Mouse (Mus musculus): ENCODE data around the gene Safb. TPM values are rescaled to one million over a fixed set of nuclear protein-coding genes. Genes with fewer than 3 reads are reported as not detected.

The Safb gene
- total RNA-seq, 4 experiments from 2014 or later, result 131 to 154 (median 146) TPM

GRCm38 (mm10) chr17:56560131-56560530 is 24.5 kb upstream of the Safb start:
- DNase-seq (ENCODE audit: low spot score in 2 of 2), result no peak

- DNase-seq (ENCODE audit: low spot score in 2 of 2), result no peak
Measured at GRCm38 (mm10) chr17:56561866-56562265, 22.8 kb upstream of the Safb start.

DNA sequence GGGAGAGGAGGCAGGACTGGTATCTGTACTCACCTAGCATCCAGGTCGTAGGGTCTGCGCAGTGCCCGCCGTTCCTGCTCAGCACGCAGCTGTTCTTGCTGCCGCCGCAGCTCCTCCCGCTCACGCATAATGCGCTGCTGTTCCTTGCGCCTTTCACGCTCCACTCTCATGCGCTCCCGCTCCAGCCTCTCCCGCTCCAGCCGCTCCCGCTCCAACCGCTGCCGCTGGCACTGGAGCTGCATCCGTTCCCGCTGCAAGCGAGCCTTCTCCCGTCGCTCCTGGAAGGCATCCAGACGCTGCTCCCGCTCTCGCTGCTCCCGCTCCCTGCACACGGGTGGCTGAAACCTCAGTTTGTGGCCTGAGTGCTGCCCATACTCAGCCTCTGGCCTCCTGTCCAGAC is 18.3 kb upstream of the Safb start:
- no peak for DNase-seq (ENCODE audit: low spot score in 2 of 2)

GRCm38 (mm10) chr17:56566918-56567317 is 17.7 kb upstream of the Safb start:
- DNase-seq (ENCODE audit: low spot score in 2 of 2), result no peak

DNA sequence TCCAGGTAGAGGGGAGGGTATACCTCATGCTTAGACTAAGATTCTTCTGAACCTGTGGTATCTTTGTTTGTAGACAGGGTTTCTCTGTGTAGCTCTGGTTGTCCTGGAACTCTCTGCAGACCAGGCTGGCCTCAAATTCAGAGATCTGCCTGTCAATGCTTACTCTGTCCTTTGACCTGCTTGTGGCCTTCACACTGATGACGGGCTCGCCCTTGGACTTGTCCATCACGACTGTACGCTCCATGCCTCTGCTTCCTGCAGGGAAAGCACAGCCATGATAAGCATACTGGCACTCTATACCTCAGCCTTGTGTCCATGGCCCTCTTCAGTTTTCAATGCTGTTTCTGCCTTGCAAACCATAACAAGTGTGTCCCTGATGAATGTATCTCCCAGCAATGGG is 17.3 kb upstream of the Safb start:
- DNase-seq (ENCODE audit: low spot score in 2 of 2), result no peak

GRCm38 (mm10) chr17:56570287-56570686 is 14.3 kb upstream of the Safb start:
- DNase-seq (ENCODE audit: low spot score in 2 of 2), result no peak

DNA sequence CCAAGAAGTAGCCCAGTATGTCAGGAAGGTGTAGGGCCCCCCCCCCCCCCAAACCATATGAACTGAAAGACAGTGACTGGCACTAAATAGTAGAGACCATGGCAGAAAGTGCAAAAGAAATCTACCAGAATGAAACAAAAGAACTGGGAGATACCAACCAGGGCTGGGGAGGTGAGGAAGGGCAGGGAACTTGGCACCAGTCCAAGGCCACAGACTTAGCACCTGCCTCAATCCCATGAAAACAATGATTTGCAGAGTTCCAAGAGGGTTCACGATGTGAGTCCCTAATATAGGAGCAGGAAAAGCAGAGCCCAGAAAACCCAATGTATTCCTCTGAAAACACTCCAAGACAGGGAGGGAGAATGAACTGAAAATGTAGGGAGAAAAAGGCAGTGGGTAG is 12.5 kb upstream of the Safb start:
- no peak for DNase-seq (ENCODE audit: low spot score in 2 of 2)

GRCm38 (mm10) chr17:56572939-56573338 is 11.7 kb upstream of the Safb start:
- DNase-seq (ENCODE audit: low spot score in 2 of 2), result no peak

GRCm38 (mm10) chr17:56583071-56583470 is 1.6 kb upstream of the Safb start:
- no peak for DNase-seq (ENCODE audit: low spot score in 2 of 2)

DNA sequence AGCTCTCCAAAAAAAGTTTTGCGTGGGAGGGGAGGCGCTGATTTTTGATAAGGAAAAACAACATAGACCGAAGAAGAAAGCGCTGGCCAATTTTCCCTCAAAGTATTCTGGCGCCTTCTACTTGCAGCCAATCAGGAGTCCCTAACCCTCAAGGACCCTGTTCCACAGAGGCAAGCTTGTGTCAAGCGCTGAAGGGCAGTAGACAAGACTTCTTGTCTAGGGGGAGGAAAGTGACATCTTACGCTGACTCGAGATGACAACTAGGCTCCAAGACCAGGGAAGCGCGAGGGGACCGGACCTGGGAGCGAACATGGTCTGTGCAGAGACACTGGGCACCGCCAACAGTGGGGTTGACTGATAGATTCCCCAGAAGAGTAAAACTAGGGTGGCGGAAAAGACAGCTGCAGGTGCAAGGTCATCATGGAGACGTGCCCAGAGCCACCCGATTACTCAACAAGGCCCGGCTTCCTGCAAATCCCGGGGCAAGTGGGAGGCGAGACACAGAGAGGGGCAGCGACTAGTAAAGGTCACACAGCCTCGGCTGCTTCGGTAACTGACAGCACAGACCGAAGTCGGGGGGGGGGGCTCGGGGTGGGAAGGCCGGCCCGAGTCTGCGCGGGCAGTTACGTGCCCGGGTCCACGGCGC is 891 bp upstream of the Safb start:
- DNase-seq (ENCODE audit: low spot score in 2 of 2), result peak in 1 of 2 experiments; percentile 31

DNA sequence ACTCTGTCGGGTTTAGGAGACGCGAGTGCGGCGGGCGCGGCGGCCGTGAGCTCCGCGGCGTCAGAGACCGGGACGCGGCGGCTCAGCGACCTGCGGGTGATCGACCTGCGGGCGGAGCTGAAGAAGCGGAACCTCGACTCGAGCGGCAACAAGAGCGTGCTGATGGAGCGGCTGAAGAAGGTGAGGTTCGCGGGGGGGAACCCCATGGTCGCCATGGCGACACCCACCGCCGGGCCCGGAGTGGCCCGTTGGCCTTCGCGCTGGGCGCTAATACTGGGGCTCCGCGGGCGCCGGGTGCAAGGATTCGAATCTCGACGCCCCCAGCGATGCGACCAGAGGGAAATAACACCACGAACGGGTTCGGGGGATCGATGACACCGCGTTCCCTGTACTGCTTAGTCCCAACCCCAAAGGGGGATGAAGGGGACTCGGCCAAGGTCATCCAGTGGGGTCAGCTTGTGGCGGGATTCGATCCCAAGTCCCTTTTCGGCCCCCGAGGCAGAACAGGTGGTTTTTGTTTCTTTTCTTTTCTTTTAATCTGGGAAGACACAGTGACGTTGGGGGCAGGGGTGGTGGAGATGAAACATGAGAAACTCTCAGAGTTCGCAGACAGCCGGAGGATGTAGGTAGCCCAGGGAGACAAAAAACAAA is 671 bp downstream of the Safb start:
- DNase-seq (ENCODE audit: low spot score in 2 of 2), result no peak

DNA sequence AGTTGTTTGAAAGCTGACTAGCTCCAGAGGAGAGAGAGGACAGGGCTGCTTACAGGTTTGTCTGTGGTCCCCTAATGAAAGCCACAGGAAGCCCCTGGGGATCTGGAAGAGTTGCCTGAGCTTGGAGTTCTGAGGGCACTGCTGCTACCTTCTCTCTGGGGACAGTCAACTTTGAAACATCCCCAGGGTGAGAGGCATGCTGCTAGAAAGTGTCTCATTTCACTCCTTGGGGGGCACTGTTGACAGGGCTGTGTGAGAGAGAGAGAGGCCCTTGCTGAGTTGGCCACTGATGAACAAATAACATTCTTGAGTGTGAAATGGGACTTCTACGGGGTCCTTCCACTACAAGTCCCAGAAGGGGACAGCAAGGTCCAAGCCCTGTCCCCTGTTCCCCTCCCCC is 3.1 kb downstream of the Safb start:
- DNase-seq (ENCODE audit: low spot score in 2 of 2), result no peak

DNA sequence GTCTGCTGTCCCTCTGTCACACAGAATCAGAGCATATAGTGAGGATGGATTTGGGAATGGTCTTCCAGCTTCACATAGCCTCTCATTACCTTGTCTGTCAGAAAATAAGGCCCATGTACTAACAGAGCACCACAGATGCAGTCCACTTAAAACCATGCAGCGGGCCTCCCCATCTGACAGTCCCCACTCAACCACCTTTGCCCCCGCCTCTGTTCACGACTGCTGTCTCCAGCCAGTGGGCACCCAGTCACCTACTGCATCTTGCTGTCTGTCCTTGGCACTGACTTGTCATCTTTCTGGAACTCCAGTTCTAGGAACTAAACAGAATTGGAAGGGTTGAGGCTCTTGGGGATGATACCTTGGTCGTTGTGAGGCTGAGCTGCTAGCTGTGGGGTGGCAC is 4.3 kb downstream of the Safb start:
- no peak for DNase-seq (ENCODE audit: low spot score in 2 of 2)

- DNase-seq (ENCODE audit: low spot score in 2 of 2), result no peak
Measured at GRCm38 (mm10) chr17:56592553-56592952, 7.9 kb downstream of the Safb start.

DNA sequence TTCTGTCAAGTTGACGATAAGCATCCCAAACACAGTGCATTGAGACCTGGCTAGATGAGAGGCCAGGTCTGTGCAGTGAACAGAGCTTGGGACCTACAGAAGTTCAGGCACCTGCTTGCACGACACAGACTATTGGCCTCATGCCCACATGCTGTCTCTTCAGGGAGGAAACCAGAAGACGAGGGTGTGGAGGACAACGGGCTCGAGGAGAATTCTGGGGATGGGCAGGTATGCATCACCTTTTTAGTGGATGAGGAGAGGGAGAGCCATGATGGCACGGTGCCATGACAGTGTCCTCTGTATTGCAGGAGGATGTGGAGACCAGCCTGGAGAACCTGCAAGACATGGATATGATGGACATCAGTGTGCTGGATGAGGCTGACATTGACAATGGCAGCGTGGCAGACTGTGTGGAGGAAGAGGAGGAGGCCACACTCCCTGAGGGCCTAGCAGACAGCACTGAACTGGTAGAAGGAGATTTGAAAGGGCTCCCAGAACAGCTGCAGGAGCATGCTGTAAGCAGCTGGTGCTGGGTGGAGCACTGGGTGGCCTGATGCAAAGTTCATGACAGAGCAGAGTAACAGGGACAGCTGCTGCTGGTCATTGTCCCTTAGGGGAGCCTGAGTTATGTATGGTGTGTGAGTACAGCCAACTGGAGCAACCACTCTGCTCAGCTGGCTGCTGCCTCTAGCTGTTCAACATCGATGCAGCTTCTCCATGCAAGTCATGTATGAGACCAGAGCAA is 9.1 kb downstream of the Safb start:
- no peak for DNase-seq (ENCODE audit: low spot score in 2 of 2)

GRCm38 (mm10) chr17:56603186-56604069 is 18.8 kb downstream of the Safb start:
- DNase-seq (ENCODE audit: low spot score in 2 of 2), result no peak

GRCm38 (mm10) chr17:56604070-56604380 is 19.4 kb downstream of the Safb start:
- DNase-seq (ENCODE audit: low spot score in 2 of 2), result no peak

DNA sequence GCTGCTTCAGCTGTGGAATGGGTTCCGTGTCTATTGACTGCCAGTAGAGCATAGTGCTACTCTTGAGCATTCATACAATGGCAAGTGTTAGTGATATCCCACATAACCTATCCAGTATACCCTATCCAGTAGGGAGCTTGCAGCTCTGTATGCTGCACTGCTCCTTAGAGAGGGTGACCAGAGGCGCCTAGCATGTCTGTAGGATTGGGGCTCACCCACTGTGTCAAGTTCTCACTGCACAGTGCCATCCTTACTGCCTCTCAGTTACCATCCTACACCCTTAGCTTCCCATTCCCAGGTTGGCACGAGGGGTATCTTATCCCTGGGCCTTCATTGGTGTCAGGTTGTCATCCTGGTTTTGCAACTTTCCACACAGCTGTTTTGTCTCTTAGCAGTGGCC is 19.8 kb downstream of the Safb start:
- DNase-seq (ENCODE audit: low spot score in 2 of 2), result no peak

DNA sequence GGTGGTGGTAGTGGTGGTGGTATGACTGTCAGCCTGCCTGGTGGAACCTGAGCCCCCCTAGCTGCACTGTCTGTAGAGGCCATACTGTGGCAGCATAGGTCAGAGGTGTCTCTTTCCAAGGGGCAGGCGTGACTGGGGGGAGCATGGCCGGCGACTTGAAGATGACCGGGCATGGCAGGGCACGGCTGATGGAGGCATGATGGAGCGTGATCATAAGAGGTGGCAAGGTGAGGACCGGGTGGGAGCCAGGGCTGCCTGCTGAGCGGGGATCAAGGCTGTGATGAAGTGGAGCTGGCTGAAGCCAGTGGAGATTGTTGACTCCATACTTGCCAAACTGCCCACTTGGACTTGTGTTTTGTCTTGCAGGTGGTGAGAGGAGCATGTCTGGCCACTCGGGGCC is 20.8 kb downstream of the Safb start:
- no peak for DNase-seq (ENCODE audit: low spot score in 2 of 2)

- DNase-seq (ENCODE audit: low spot score in 2 of 2), result no peak
Measured at GRCm38 (mm10) chr17:56607521-56608062, 23.0 kb downstream of the Safb start.

DNA sequence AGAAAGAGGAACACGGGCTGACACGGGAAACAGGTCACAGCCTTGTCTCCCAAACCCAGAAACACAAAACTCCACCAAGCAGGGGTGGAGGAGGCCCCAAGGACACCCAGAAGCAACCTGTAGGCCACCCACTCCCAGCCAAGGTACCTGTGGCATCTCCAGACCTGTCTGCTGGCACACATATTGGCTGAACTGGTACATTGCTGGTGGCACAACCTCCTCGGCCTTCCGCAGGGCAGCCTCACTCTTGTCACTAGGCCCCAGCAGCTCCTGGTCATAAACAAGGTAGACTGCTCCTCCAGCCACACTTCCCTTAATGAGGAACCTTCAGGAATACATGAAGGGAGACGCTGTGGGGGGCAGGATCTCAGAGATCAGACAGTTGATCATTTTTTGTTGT is 24.1 kb downstream of the Safb start:
- no peak for DNase-seq (ENCODE audit: low spot score in 2 of 2)

Data from left cerebral cortex, adult 8-10 months (tissue).